Mouse (Mus musculus): ENCODE results near the gene Rara. TPM values are rescaled to one million over a fixed set of nuclear protein-coding genes. Genes with fewer than 3 reads are reported as not detected.

The Rara gene
- total and polyA plus RNA-seq, 3 experiments, result 4.5 to 13.7 (median 12.1) TPM

- TF ChIP-seq KAT2A (IDR thresholded peaks at IDR 0.05; ENCODE audit: insufficient replicate concordance, low read length) (0 out of 2 replicates have a peak, but pooled peaks have one; percentile 44), ELF1 (IDR thresholded peaks at IDR 0.05; ENCODE audit: low read depth, low read length) (peak; percentile 79), PAX5 (IDR thresholded peaks at IDR 0.05; ENCODE audit: low read length) (no peak), ZNF384 (IDR thresholded peaks at IDR 0.05; ENCODE audit: low read depth, low read length) (0 out of 2 replicates have a peak, but pooled peaks have one; percentile 34), HCFC1 (IDR thresholded peaks at IDR 0.05; ENCODE audit: low read depth, low read length) (peak; percentile 49; the same call in 1 of the 2 replicates), MAZ (IDR thresholded peaks at IDR 0.05; ENCODE audit: low read depth, low read length) (peak; percentile 99), MYC (IDR thresholded peaks at IDR 0.05; ENCODE audit: low read depth, low read length) (0 out of 2 replicates have a peak, but pooled peaks have one; percentile 48), EP300 (IDR thresholded peaks at IDR 0.05; ENCODE audit: low read length) (peak; percentile 87), CHD2 (IDR thresholded peaks at IDR 0.05; ENCODE audit: low read length) (peak; percentile 84), CHD1 (IDR thresholded peaks at IDR 0.05; ENCODE audit: low read depth, low read length) (peak; percentile 82), IRF4 (IDR thresholded peaks at IDR 0.05; ENCODE audit: low read depth, low read length) (peak; percentile 62), ZKSCAN1 (IDR thresholded peaks at IDR 0.05; ENCODE audit: borderline replicate concordance, low read depth, low read length) (no peak), UBTF (IDR thresholded peaks at IDR 0.05; ENCODE audit: low read depth, low read length) (0 out of 2 replicates have a peak, but pooled peaks have one; percentile 55), RAD21 (IDR thresholded peaks at IDR 0.05; ENCODE audit: low read depth, low read length) (peak; percentile 10; the same call in 1 of the 2 replicates), USF1 (IDR thresholded peaks at IDR 0.05; ENCODE audit: low read depth, low read length) (no peak; the same call in 1 of the 2 replicates)
Observed at GRCm38 (mm10) chr11:98942923-98943641, 15.5 kb downstream of the Rara start (continued).

GRCm38 (mm10) chr11:98943741-98944461, 16.3 kb downstream of the Rara start:
- peak overlapping the region; percentile 80 for H3K4me2 ChIP-seq (ENCODE audit: insufficient read depth, low read depth, poor library complexity, severe bottlenecking)
- H3K27ac ChIP-seq (ENCODE audit: insufficient read depth, low read depth), result peak overlapping the region; percentile 95
- peaks cover 8% of the 10 kb centered on the region for H3K79me2 ChIP-seq (replicated peaks; ENCODE audit: control insufficient read depth, extremely low read depth, insufficient read depth, poor library complexity, severe bottlenecking)
- H3K4me1 ChIP-seq (ENCODE audit: control insufficient read depth in 1 of 2, insufficient read depth in 2 of 2), result peaks cover 54 to 93% of the 10 kb centered on the region in 2 experiments
- no peaks in the 10 kb centered on the region for H3K36me3 ChIP-seq (replicated peaks in 1 of 2; ENCODE audit: control insufficient read depth in 1 of 2, insufficient read depth in 1 of 2, low read length in 1 of 2)
- H3K9me3 ChIP-seq (replicated peaks; ENCODE audit: low read length), result no peaks in the 10 kb centered on the region
- peak overlapping the region; percentile 26 to 40 (median 34) for H3K4me3 ChIP-seq (replicated peaks in 1 of 3; ENCODE audit: low read depth in 2 of 3, low read length in 2 of 3, poor library complexity in 1 of 3)
- in situ Hi-C loops (cut with MboI; ENCODE audit: low pct_ligation_motif_present, low pct_unique_long_range_greater_than_20kb, low sequenced_read_pairs) (no loop called here), dilution Hi-C loops (cut with MboI; ENCODE audit: extremely low pct_ligation_motif_present, extremely low pct_unique_long_range_greater_than_20kb, low sequenced_read_pairs) (no loop called here)
- H3K27me3 ChIP-seq (replicated peaks), result no peaks in the 10 kb centered on the region
- H3K9ac ChIP-seq (ENCODE audit: insufficient read depth, low read depth), result peak overlapping the region; percentile 42
- DNase-seq (ENCODE audit: extremely low read depth), result peak; percentile 78
- TF ChIP-seq ZKSCAN1 (IDR thresholded peaks at IDR 0.05; ENCODE audit: borderline replicate concordance, low read depth, low read length) (no peak), MEF2A (IDR thresholded peaks at IDR 0.05; ENCODE audit: borderline replicate concordance, low read depth, low read length) (peak; percentile 32; the same call in 1 of the 2 replicates), RCOR1 (conservative IDR thresholded peaks at IDR 0.05; ENCODE audit: low read depth, low read length) (no peak), ETS1 (conservative IDR thresholded peaks at IDR 0.05; ENCODE audit: low read depth, low read length) (peak; percentile 42; the same call in 1 of the 2 replicates), CHD2 (IDR thresholded peaks at IDR 0.05; ENCODE audit: low read length) (peak; percentile 87)

Measured in CH12.LX (cell line).